Mouse (Mus musculus) MEL (cell line): ENCODE data around the gene Ppp1r15a.

Source experiments
- CHD2 ChIP-seq: IDR thresholded peaks from 2 replicates; pipeline ENCODE4 v1.6.1; 2011; ENCODE audit warnings: low read length, improper control_type of control experiment
- CTCF ChIP-seq, 3 experiments: IDR thresholded peaks in 2 of 3; conservative IDR thresholded peaks in 1 of 3; 2 replicates each; pipeline ENCODE4 v1.5.1; 2011 to 2012; ENCODE audit warnings: low read length in 3 of 3, low read depth in 2 of 3, mild to moderate bottlenecking in 2 of 3, improper control_type of control experiment in 1 of 3, inconsistent platforms in 1 of 3, mixed read lengths in 1 of 3, moderate library complexity in 1 of 3; ENCODE audit not compliant: control insufficient read depth in 1 of 3, insufficient read depth in 1 of 3, poor library complexity in 1 of 3, severe bottlenecking in 1 of 3
- EP300 ChIP-seq, 2 experiments: IDR thresholded peaks; 2 replicates each; pipeline ENCODE4 v1.6.1; 2011; ENCODE audit warnings: improper control_type of control experiment in 2 of 2, low read length in 2 of 2, low read depth in 1 of 2, mild to moderate bottlenecking in 1 of 2
- GATA1 ChIP-seq: IDR thresholded peaks from 2 replicates; pipeline ENCODE4 v1.6.1; 2011; ENCODE audit warnings: low read depth, low read length, improper control_type of control experiment
- MAFK ChIP-seq: IDR thresholded peaks from 2 replicates; pipeline ENCODE4 v1.6.1; 2011; ENCODE audit warnings: low read depth, mild to moderate bottlenecking, low read length, improper control_type of control experiment, borderline replicate concordance
- MAX ChIP-seq: IDR thresholded peaks from 2 replicates; pipeline ENCODE4 v1.6.1; 2011; ENCODE audit warnings: low read length, improper control_type of control experiment
- NRF1 ChIP-seq: IDR thresholded peaks from 2 replicates; pipeline ENCODE4 v1.6.1; 2014; ENCODE audit warnings: low read depth, mild to moderate bottlenecking, inconsistent platforms, low read length, improper control_type of control experiment, moderate library complexity; ENCODE audit not compliant: poor library complexity, insufficient read depth, severe bottlenecking
- POLR2A ChIP-seq, 2 experiments: IDR thresholded peaks; 2 replicates each; pipeline ENCODE4 v1.6.1; 2011 to 2012; ENCODE audit warnings: low read length in 2 of 2, mild to moderate bottlenecking in 2 of 2, control low read depth in 1 of 2, improper control_type of control experiment in 1 of 2, low read depth in 1 of 2, moderate library complexity in 1 of 2; ENCODE audit not compliant: control insufficient read depth in 1 of 2, insufficient read depth in 1 of 2, poor library complexity in 1 of 2
- POLR2AphosphoS2 ChIP-seq: IDR thresholded peaks from 2 replicates; pipeline ENCODE4 v1.6.1; 2011; ENCODE audit warnings: low read length, improper control_type of control experiment
- POLR2AphosphoS5 ChIP-seq: IDR thresholded peaks from 2 replicates; pipeline ENCODE4 v1.6.1; 2012; ENCODE audit warnings: low read depth, borderline replicate concordance, mild to moderate bottlenecking, inconsistent platforms, low read length, moderate library complexity, mixed read lengths
- TCF12 ChIP-seq: IDR thresholded peaks from 2 replicates; pipeline ENCODE4 v1.6.1; 2014; ENCODE audit warnings: low read depth, mild to moderate bottlenecking, inconsistent platforms, low read length, improper control_type of control experiment, moderate library complexity
- USF1 ChIP-seq: IDR thresholded peaks from 2 replicates; pipeline ENCODE4 v1.6.1; 2014; ENCODE audit warnings: low read depth, mild to moderate bottlenecking, inconsistent platforms, low read length, improper control_type of control experiment, moderate library complexity
- ZNF384 ChIP-seq: IDR thresholded peaks from 2 replicates; pipeline ENCODE4 v1.6.1; 2012; ENCODE audit warnings: low read depth, mild to moderate bottlenecking, inconsistent platforms, low read length, improper control_type of control experiment

DNA sequence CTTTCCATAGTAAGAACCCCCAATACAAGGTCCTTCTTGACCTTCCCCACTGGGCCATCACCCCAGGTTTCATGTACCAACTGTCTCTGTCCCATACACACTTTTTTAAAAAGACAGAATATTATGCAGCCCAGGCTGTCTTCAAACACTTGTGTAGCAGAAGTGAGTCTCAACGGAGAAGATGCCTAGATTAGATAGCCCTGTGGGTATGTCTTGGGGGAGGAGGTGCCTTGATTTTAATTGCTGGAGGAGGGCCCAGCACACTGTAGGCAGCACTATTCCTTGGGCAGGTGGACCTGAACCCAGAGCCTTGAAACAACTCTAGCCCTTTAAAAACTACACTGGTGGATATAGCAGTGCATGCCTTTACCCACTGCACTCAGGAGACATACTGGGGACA is 43.9 kb downstream of the Ppp1r15a start:
- no peak for TF ChIP-seq CTCF (IDR thresholded peaks at IDR 0.05 in 2 of 3, conservative IDR thresholded peaks at IDR 0.05 in 1 of 3; ENCODE audit: control insufficient read depth in 1 of 3, insufficient read depth in 1 of 3, low read depth in 2 of 3, low read length in 3 of 3, poor library complexity in 1 of 3, severe bottlenecking in 1 of 3)
- peak; percentile 85 for TF ChIP-seq GATA1
- TF ChIP-seq MAFK: no peak
- peak; percentile 36 to 62; a peak in 2 of 4 replicates for TF ChIP-seq EP300 (IDR thresholded peaks at IDR 0.05; ENCODE audit: low read depth in 1 of 2, low read length in 2 of 2)
- TF ChIP-seq POLR2A (IDR thresholded peaks at IDR 0.05; ENCODE audit: control insufficient read depth in 1 of 2, insufficient read depth in 1 of 2, low read depth in 1 of 2, low read length in 2 of 2, poor library complexity in 1 of 2): no peak
- no peak for TF ChIP-seq POLR2AphosphoS2
- TF ChIP-seq ZNF384: 0 out of 2 replicates have a peak, but pooled peaks have one; percentile 17
- TF ChIP-seq TCF12: peak; percentile 46; the same call in 1 of the 2 replicates
- TF ChIP-seq CHD2: no peak
- TF ChIP-seq USF1: no peak
- no peak for TF ChIP-seq MAX
- no peak for TF ChIP-seq POLR2AphosphoS5
- TF ChIP-seq NRF1: no peak
